Mouse (Mus musculus) layer of hippocampus, adult 8-10 months (tissue): Measurements from ENCODE around the gene Nfasc. TPM values are rescaled to one million over a fixed set of nuclear protein-coding genes. Genes with fewer than 3 reads are reported as not detected.

Experiments used
- DNase-seq, 2 experiments: peaks; one replicate each; pipeline ENCODE4 v3.0.0; 2022; ENCODE audit warnings: low spot score in 2 of 2
- total RNA-seq, 4 experiments: library from RNA; stranded (reverse); gene quantifications; 2 replicates each; pipeline ENCODE4 v1.2.4; 2022

The Nfasc gene
- total RNA-seq = 100 to 1,000 TPM; 153 to 171 (median 158) TPM

DNA sequence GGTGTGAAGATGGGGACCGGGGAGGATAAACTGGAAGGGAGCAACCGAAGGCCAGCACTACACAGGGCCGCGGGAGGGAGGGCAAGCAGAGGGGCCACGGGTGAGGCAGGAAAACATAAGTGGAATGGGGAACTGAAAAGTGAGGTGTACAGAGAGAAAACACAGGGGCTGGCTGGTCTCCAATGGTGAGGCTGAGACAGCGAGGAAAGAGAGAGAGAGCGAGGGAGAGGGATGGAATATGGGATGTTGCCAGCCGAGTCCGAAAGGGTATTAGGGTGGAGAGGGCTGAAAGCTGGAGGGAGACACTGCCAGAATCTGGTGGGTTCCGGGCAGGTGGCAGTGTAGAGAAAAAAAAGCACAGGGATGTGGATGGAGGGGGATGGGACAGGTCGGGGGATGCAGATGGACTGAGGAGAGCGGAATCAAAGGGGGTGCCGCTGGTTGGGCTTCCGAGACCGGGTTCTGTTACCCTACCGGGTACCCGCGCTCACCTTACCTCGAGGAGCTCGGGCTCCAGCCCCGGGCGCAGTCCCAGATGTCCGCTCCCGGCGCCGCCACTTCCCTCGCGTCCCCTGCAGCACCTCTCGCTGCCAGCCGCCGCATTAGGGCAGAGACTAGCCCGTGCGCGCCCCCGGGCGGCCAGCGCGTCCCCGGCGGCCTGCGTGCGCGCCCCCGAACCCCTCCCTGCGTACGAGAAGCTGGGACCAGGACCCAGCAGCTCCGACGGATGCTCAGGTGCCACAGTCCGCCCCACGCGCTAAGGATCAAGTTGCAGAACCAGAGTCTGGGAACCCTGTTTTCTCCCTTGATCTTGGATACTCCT lies at the start of gene Nfasc:
TSS of gene Nfasc (minus strand) at position 623 of the 823 bp plus-strand sequence.
- DNase-seq = peak; percentile 80 to 91

DNA sequence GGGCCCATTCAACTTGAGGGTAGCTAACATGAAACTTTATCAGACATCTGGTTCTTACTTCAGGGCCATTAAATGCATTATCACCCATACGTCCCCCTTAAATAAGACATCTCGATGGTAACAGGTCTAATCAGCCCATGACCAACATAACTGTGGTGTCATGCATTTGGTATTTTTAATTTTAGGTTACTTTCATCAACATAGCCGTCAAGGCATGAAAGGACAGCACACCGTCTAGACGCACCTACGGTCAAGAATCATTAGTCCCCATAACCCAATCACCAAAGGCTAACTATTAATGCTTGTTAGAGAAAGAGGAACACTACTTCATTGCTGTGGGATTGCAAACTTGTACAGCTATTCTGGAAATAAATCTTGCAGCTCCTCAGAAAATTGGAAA lies 49.5 kb upstream of the Nfasc start:
- no peak for DNase-seq

- DNase-seq = no peak
These were observed 45.3 kb upstream of the Nfasc start for GRCm38 (mm10) chr1:132786866-132787265.

GRCm38 (mm10) chr1:132781607-132782445 lies 40.2 kb upstream of the Nfasc start:
- DNase-seq = no peak

DNA sequence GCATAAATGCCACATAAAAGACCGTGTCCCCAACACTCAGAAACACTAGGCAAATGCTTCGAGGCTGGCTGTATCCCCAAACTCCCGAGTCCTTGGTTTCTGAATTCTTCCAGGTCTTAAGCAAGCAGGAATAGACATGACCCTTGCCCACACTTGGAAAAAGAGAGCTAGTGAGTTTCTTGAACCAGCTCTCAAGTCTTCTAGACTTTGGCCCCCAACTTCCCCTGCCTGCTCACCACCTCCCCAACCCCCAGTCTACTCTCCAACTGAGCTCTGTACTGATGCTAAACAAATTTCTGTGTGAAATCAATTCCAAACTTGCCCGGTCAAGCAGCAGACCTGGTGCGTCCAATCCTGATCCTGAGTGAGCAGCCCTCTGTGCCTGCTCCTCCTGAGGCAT lies 39.4 kb upstream of the Nfasc start:
- no peak for DNase-seq

DNA sequence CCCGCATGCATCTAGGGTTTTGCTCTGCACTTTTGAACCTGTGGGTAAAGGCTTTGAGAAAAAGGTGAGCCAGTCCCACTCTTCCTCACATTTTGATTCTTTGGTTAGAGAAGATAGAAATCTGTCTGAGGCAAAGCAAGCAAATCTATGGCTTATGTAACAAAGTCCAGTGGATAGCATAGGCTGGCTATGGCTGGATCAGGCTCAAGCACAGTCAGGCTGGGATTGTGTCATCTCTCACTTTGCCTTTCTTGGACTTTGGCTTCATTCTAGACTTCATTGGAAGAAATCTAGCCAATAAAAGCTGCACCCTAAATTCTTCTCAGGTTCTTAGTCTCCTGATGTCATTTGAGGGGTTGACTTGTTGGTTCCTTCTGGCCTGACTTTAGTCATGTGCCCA lies 38.7 kb upstream of the Nfasc start:
- no peak for DNase-seq

DNA sequence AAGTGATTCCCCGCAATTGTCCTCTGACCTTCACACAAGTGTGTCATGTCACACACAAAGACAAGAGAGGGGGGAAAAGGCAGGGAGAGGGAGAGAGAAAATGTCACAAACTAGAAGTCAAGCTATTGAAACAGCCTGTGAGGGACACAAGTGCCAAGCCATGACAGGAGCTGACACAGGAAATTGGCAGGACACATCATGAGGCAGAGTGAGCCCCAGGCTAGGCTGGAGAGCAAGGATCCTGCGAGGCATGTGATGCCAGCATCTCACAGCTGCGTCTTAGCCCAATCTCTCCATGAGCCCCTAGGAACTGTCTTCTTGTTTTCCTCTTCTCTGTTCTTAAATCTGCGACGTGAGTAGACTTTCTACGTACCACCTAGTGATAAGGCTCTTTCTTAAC lies 33.4 kb upstream of the Nfasc start:
- DNase-seq = no peak

DNA sequence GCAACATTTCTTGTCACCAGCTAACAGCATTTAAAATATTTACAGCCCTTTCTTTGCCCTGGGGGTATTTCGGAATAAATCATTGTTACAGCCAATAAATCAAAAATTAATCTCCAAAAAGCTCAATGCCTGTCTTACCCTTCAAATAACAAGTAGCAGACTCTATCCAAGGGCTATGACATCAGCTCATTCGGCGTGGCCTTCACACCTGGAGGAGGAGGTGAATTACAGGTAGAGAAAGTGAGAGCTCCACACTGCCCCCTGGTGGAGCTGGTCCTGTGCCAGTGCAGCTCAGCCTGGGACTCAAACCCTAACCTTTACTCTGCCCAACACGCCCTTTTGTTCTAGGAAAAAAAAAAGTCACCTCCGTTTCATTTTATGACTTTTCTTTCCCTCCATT lies 29.8 kb upstream of the Nfasc start:
- DNase-seq = no peak

DNA sequence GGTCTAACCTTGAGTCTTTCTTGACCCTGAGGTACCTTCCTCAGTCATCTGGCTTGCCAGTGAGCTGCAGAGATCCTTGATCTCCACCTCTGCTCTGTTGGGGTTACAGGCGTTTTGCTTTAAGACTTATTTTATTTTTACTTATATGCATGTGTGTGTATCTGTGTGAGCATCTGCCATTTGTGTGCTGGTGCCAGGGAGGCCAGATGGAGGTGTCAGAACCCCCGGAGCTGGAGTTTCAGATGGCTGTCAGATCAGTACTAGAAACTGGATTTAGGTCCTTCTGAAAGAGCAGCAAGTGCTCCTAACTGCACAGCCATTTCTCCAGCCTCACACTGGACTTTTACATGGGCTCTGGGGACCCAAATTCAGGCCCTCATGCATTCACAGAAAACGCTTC lies 28.0 kb upstream of the Nfasc start:
- DNase-seq = peak; percentile 43 to 47

GRCm38 (mm10) chr1:132767422-132767821 lies 25.8 kb upstream of the Nfasc start:
- peak; percentile 40 to 51 for DNase-seq

GRCm38 (mm10) chr1:132765887-132766651 lies 24.5 kb upstream of the Nfasc start:
- DNase-seq = peak in 1 of 2 experiments; percentile 44

GRCm38 (mm10) chr1:132765222-132765621 lies 23.6 kb upstream of the Nfasc start:
- no peak for DNase-seq

GRCm38 (mm10) chr1:132759390-132759789 lies 17.8 kb upstream of the Nfasc start:
- no peak for DNase-seq

DNA sequence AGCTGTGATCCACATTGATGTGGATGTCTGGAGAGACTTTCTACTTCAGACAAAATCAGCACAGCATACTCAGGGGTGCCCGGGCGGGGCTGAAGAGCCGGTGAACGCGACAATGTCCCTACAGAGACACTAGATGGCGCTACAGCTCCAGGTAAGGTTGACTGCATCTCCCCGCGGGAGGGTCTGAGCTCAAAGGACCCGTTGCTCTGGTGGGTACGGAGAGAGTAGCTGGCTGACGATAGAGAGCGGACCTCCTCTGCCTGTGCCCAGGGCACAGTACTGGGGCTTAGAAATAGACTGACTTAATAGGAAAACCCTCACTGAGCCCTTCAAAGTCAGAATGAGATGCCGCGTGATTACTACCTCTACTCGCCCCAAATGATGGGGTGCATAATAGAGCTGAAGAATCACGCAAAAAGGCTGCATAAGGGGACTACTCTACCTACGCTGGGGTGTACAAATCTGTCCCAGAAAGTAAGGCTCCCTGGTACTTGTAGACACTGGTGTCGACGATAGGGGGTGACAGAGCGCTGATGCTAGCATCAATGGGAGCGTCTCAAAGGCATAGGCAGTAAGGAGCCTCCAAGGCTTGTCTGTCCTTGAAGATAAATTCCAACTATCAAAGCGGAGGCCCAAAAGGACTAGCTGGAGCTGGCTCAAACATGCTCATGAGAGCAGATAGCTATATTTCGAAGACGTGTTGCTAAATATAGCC lies 17.2 kb upstream of the Nfasc start:
- peak; percentile 64 to 84 for DNase-seq

DNA sequence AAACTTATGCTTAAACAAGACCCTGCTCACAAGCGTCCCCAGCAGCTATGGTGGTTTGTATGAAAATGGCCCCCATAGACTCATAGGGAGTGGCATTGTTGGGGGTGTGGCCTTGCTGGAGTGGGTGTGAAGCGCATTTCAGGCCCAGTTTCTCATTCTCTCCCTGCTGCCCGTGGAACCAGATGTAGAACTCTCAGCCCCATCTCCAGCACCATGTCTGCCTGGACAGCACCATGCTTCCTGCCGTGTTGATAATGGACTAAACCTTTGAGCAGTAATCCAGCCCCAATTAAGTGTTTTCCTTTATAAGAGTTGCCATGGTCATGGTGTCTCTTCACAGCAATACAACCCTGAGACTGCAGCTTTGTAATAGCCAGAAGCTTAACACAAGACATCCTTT lies 13.6 kb upstream of the Nfasc start:
- no peak for DNase-seq

DNA sequence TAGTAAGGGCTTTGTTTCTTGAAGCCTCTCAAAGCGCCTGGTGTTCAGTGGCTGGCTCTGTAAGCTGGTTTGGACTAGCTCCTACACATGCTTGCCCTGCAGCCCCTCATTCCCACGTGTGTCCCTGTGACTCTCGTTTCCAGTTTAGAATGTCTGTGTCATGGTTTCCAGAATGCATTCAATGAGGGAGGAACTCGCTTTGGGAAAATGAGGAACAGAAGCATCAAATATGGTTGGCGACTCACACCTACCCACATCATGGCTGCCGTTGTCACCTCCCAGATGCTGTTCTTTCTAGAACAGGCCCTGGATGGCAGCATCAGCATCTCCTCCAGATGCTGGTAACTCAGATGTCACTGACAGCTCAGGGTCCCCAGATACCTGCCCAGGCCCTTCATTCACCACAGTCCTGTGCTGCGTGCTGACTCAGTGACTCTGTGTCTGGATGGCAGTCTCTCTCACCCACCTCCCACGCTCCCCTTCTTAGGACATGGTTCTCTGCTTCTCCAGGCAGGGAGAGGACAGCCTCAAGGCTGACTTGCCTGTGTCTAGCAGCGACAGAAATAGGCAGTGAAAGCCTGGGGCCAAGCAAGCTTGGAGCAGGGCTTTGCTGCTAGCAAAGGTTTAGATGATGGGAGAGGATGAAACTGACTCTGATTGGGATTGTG lies 7.8 kb upstream of the Nfasc start:
- no peak for DNase-seq

DNA sequence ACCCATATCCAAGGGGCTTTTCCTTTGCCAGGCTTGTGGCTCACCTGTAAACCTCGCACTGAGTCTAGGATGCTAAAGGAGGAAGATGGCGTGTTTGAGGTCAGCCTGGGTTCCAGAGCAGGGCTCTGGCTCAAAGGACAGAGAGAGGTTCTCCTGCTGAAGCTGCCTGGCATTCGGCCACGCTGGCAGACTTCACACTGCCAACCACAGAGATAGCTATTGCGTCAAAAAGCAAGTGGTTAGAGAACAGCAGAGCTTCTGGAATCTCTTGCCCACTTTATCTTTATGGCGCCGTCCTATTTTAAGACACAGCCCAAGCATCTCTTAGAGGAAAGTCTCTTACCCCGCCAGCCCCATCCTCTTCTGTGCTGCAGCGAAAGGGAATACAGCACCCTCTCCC lies 4.7 kb upstream of the Nfasc start:
- DNase-seq = no peak

GRCm38 (mm10) chr1:132745636-132746035 lies 4.0 kb upstream of the Nfasc start:
- no peak for DNase-seq

GRCm38 (mm10) chr1:132739077-132739521 lies 2.5 kb downstream of the Nfasc start:
- DNase-seq = peak; percentile 53 to 57

GRCm38 (mm10) chr1:132736171-132736570 lies 5.4 kb downstream of the Nfasc start:
- DNase-seq = no peak
